Mouse (Mus musculus) MEL (cell line): ENCODE results near the gene Upk2. TPM values are rescaled to one million over a fixed set of nuclear protein-coding genes. Genes with fewer than 3 reads are reported as not detected.
A peak's percentile ranks its signal among the peaks of the same experiment; 100 is the strongest.

Experiments used
- DNase-seq: peaks from one replicate; pipeline ENCODE4 v3.0.0; 2011; ENCODE audit warnings: low read depth, low spot score
- H3K27ac ChIP-seq: 2 replicates; pipeline ENCODE4 v1.5.1; 2012; ENCODE audit warnings: low read depth, mild to moderate bottlenecking, control low read depth, low read length, moderate library complexity; ENCODE audit not compliant: control insufficient read depth
- H3K27me3 ChIP-seq, 2 experiments: fragments of 150-350 bp in 1 of 2; sonication (generic) in 1 of 2; 2 replicates each; pipeline ENCODE4 v1.6.1; 2012; ENCODE audit warnings: low read length in 2 of 2, mild to moderate bottlenecking in 2 of 2, improper control_type of control experiment in 1 of 2, moderate library complexity in 1 of 2; ENCODE audit not compliant: insufficient read depth in 2 of 2, control insufficient read depth in 1 of 2
- H3K36me3 ChIP-seq, 2 experiments: 2 replicates each; pipeline ENCODE4 v1.6.1; 2012 to 2014; ENCODE audit warnings: low read length in 2 of 2, improper control_type of control experiment in 1 of 2, inconsistent platforms in 1 of 2, mild to moderate bottlenecking in 1 of 2; ENCODE audit not compliant: insufficient read depth in 2 of 2, control insufficient read depth in 1 of 2
- H3K4me1 ChIP-seq, 2 experiments: fragments of 150-350 bp in 1 of 2; sonication (generic) in 1 of 2; 2 replicates each; pipeline ENCODE4 v1.6.1; 2012; ENCODE audit warnings: low read length in 2 of 2, improper control_type of control experiment in 1 of 2, mild to moderate bottlenecking in 1 of 2; ENCODE audit not compliant: insufficient read depth in 2 of 2, control insufficient read depth in 1 of 2
- H3K4me3 ChIP-seq, 2 experiments: fragments of 150-350 bp in 1 of 2; sonication (generic) in 1 of 2; 2 replicates each; pipeline ENCODE4 v1.5.1; 2012; ENCODE audit warnings: low read depth in 2 of 2, low read length in 2 of 2, mild to moderate bottlenecking in 2 of 2, moderate library complexity in 2 of 2, control low read depth in 1 of 2, improper control_type of control experiment in 1 of 2; ENCODE audit not compliant: control insufficient read depth in 1 of 2, insufficient read depth in 1 of 2
- H3K79me2 ChIP-seq: 2 replicates; pipeline ENCODE4 v1.6.1; 2012; ENCODE audit warnings: mild to moderate bottlenecking, low read length, moderate library complexity; ENCODE audit not compliant: control insufficient read depth, poor library complexity, insufficient read depth
- H3K9ac ChIP-seq: 2 replicates; pipeline ENCODE4 v1.6.1; 2012; ENCODE audit warnings: low read depth, mild to moderate bottlenecking, control low read depth, low read length, moderate library complexity; ENCODE audit not compliant: control insufficient read depth, poor library complexity, severe bottlenecking
- H3K9me3 ChIP-seq: fragments of 150-350 bp; sonication (generic); replicated peaks from 2 replicates; pipeline ENCODE4 v1.6.1; 2012; ENCODE audit warnings: mild to moderate bottlenecking, low read length, improper control_type of control experiment, moderate library complexity; ENCODE audit not compliant: insufficient read depth
- CHD2 ChIP-seq: IDR thresholded peaks from 2 replicates; pipeline ENCODE4 v1.6.1; 2011; ENCODE audit warnings: low read length, improper control_type of control experiment
- CTCF ChIP-seq, 3 experiments: IDR thresholded peaks in 2 of 3; conservative IDR thresholded peaks in 1 of 3; 2 replicates each; pipeline ENCODE4 v1.5.1; 2011 to 2012; ENCODE audit warnings: low read length in 3 of 3, low read depth in 2 of 3, mild to moderate bottlenecking in 2 of 3, improper control_type of control experiment in 1 of 3, inconsistent platforms in 1 of 3, mixed read lengths in 1 of 3, moderate library complexity in 1 of 3; ENCODE audit not compliant: control insufficient read depth in 1 of 3, insufficient read depth in 1 of 3, poor library complexity in 1 of 3, severe bottlenecking in 1 of 3
- ELF1 ChIP-seq: IDR thresholded peaks from 2 replicates; pipeline ENCODE4 v1.6.1; 2014; ENCODE audit warnings: low read depth, mild to moderate bottlenecking, inconsistent platforms, low read length, improper control_type of control experiment, moderate library complexity
- GABPA ChIP-seq: IDR thresholded peaks from 2 replicates; pipeline ENCODE4 v1.6.1; 2012; ENCODE audit warnings: low read depth, mild to moderate bottlenecking, inconsistent platforms, low read length, improper control_type of control experiment, moderate library complexity
- GATA1 ChIP-seq: IDR thresholded peaks from 2 replicates; pipeline ENCODE4 v1.6.1; 2011; ENCODE audit warnings: low read depth, low read length, improper control_type of control experiment
- HCFC1 ChIP-seq: IDR thresholded peaks from 2 replicates; pipeline ENCODE4 v1.6.1; 2012; ENCODE audit warnings: low read depth, mild to moderate bottlenecking, inconsistent platforms, low read length, improper control_type of control experiment, moderate library complexity
- JUND ChIP-seq: IDR thresholded peaks from 2 replicates; pipeline ENCODE4 v1.6.1; 2011; ENCODE audit warnings: low read depth, mild to moderate bottlenecking, improper control_type of control experiment, low read length
- KAT2A ChIP-seq: conservative IDR thresholded peaks from 2 replicates; pipeline ENCODE4 v1.6.1; 2012; ENCODE audit warnings: low read depth, low read length, improper control_type of control experiment, inconsistent platforms
- MAFK ChIP-seq: IDR thresholded peaks from 2 replicates; pipeline ENCODE4 v1.6.1; 2011; ENCODE audit warnings: low read depth, mild to moderate bottlenecking, low read length, improper control_type of control experiment, borderline replicate concordance
- MAZ ChIP-seq: IDR thresholded peaks from 2 replicates; pipeline ENCODE4 v1.6.1; 2012; ENCODE audit warnings: low read depth, mild to moderate bottlenecking, inconsistent platforms, low read length, improper control_type of control experiment
- MEF2A ChIP-seq: IDR thresholded peaks from 2 replicates; pipeline ENCODE4 v1.6.1; 2014; ENCODE audit warnings: low read depth, mild to moderate bottlenecking, inconsistent platforms, low read length, improper control_type of control experiment; ENCODE audit not compliant: poor library complexity, insufficient replicate concordance, severe bottlenecking; ENCODE audit errors: extremely low read depth
- MXI1 ChIP-seq: IDR thresholded peaks from 2 replicates; pipeline ENCODE4 v1.6.1; 2011; ENCODE audit warnings: mild to moderate bottlenecking, low read depth, low read length, improper control_type of control experiment
- MYC ChIP-seq: IDR thresholded peaks from 2 replicates; pipeline ENCODE4 v1.6.1; 2011; ENCODE audit warnings: low read depth, mild to moderate bottlenecking, low read length, improper control_type of control experiment, moderate library complexity
- NELFE ChIP-seq: IDR thresholded peaks from 2 replicates; pipeline ENCODE4 v1.6.1; 2011; ENCODE audit warnings: low read depth, low read length, improper control_type of control experiment
- NRF1 ChIP-seq: IDR thresholded peaks from 2 replicates; pipeline ENCODE4 v1.6.1; 2014; ENCODE audit warnings: low read depth, mild to moderate bottlenecking, inconsistent platforms, low read length, improper control_type of control experiment, moderate library complexity; ENCODE audit not compliant: poor library complexity, insufficient read depth, severe bottlenecking
- POLR2A ChIP-seq, 2 experiments: IDR thresholded peaks; 2 replicates each; pipeline ENCODE4 v1.6.1; 2011 to 2012; ENCODE audit warnings: low read length in 2 of 2, mild to moderate bottlenecking in 2 of 2, control low read depth in 1 of 2, improper control_type of control experiment in 1 of 2, low read depth in 1 of 2, moderate library complexity in 1 of 2; ENCODE audit not compliant: control insufficient read depth in 1 of 2, insufficient read depth in 1 of 2, poor library complexity in 1 of 2
- POLR2AphosphoS2 ChIP-seq: IDR thresholded peaks from 2 replicates; pipeline ENCODE4 v1.6.1; 2011; ENCODE audit warnings: low read length, improper control_type of control experiment
- RAD21 ChIP-seq: IDR thresholded peaks from 2 replicates; pipeline ENCODE4 v1.6.1; 2011; ENCODE audit warnings: mild to moderate bottlenecking, low read depth, low read length, improper control_type of control experiment
- SIN3A ChIP-seq: IDR thresholded peaks from 2 replicates; pipeline ENCODE4 v1.6.1; 2012; ENCODE audit warnings: low read length, improper control_type of control experiment, inconsistent platforms
- SMC3 ChIP-seq: IDR thresholded peaks from 2 replicates; pipeline ENCODE4 v1.6.1; 2011; ENCODE audit warnings: low read depth, low read length, improper control_type of control experiment
- TBP ChIP-seq: IDR thresholded peaks from 2 replicates; pipeline ENCODE4 v1.8.0; 2011; ENCODE audit warnings: low read depth, low read length, improper control_type of control experiment
- UBTF ChIP-seq: IDR thresholded peaks from 2 replicates; pipeline ENCODE4 v1.6.1; 2012; ENCODE audit warnings: low read depth, mild to moderate bottlenecking, inconsistent platforms, low read length, improper control_type of control experiment, moderate library complexity, borderline replicate concordance; ENCODE audit not compliant: insufficient read depth
- USF1 ChIP-seq: IDR thresholded peaks from 2 replicates; pipeline ENCODE4 v1.6.1; 2014; ENCODE audit warnings: low read depth, mild to moderate bottlenecking, inconsistent platforms, low read length, improper control_type of control experiment, moderate library complexity
- ZC3H11A ChIP-seq: IDR thresholded peaks from 2 replicates; pipeline ENCODE4 v1.6.1; 2012; ENCODE audit warnings: low read depth, mild to moderate bottlenecking, inconsistent platforms, low read length, improper control_type of control experiment
- ZMIZ1 ChIP-seq: IDR thresholded peaks from 2 replicates; pipeline ENCODE4 v1.6.1; 2012; ENCODE audit warnings: low read depth, mild to moderate bottlenecking, inconsistent platforms, low read length, improper control_type of control experiment, moderate library complexity
- ZNF384 ChIP-seq: IDR thresholded peaks from 2 replicates; pipeline ENCODE4 v1.6.1; 2012; ENCODE audit warnings: low read depth, mild to moderate bottlenecking, inconsistent platforms, low read length, improper control_type of control experiment
- polyA plus RNA-seq, 2 experiments: library from polyadenylated mRNA; stranded (reverse) in 1 of 2; unstranded in 1 of 2; fragments of >175 nt in 1 of 2; fragments of >200 nt in 1 of 2; gene quantifications; 2 replicates each; pipeline versions ENCODE4 v1.2.1 to v1.2.4; 2012; ENCODE audit warnings: low replicate concordance in 2 of 2, low read depth in 1 of 2; ENCODE audit not compliant: insufficient read length in 2 of 2, insufficient read depth in 1 of 2, missing spikeins in 1 of 2
- total RNA-seq: library from RNA; depleted of rRNA; stranded (reverse); fragments of 300-350 nt; gene quantifications from 2 replicates; pipeline ENCODE4 v1.2.3, GENCODE M21; 2012; rRNA removed

Gene Upk2
- not detected in 2 replicates for total RNA-seq
- polyA plus RNA-seq, result not detected

DNA sequence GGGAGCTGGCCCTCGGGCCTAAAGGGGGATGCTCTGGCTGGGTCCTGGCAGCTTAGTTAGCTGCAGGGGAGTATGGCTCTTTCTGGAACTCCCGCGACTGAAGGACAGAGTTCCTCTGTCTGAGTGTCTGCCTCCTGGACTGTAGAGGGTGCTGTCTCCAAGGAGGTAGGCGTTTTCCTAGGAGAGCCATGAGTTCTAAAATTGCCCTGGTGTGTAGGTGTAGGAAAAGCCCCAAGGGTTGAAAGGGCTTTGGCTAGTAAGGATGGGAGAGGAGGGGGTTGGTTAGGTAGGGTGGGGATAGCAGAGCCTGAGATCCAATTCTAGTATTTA is at the start of gene Upk2:
Gene Upk2, minus strand, starts transcription at position 86 of the 330 bp plus-strand sequence.
- no peaks in the 10 kb centered on the region for H3K36me3 ChIP-seq
- H3K27ac ChIP-seq, result no peak within 1 kb of the TSS
- H3K9ac ChIP-seq, result no peak within 1 kb of the TSS
- H3K4me3 ChIP-seq, result no peak within 1 kb of the TSS
- peaks cover 0 to 3% of the 10 kb centered on the region in 2 experiments; a peak in 1 of 4 replicates for H3K4me1 ChIP-seq
- H3K9me3 ChIP-seq, result no peaks in the 10 kb centered on the region
- H3K27me3 ChIP-seq, result peaks cover 7 to 9% of the 10 kb centered on the region in 2 experiments
- no peak for DNase-seq
- TF ChIP-seq RAD21 (no peak; the same call in 1 of the 2 replicates), POLR2AphosphoS2 (no peak), CTCF (IDR thresholded peaks at IDR 0.05 in 2 of 3, conservative IDR thresholded peaks at IDR 0.05 in 1 of 3; ENCODE audit: control insufficient read depth in 1 of 3, insufficient read depth in 1 of 3, low read depth in 2 of 3, low read length in 3 of 3, poor library complexity in 1 of 3, severe bottlenecking in 1 of 3) (peak in 1 of 3 experiments; percentile 26; a peak in 2 of 6 replicates)
- H3K79me2 ChIP-seq, result no peaks in the 10 kb centered on the region

DNA sequence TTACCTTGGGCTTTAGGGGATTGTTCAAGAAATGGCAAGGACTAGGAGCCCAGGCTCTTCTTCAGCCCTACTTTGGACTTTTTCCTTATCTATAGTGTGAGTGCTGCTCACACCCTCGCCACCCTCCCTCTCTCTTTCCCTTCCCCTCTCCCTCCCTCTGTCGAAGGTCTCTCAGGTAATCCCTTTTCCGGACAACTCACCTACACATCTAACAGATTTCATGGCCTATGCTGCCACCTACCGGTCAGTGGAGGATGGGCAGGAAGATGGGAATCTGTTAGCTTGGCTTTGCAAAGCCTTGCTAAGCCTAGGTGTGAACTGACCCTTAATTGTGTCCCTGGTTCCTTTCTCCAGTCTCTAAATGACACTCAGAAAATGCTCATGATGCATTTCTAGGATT is 47.2 kb upstream of the Upk2 start:
- no peaks in the 10 kb centered on the region for H3K36me3 ChIP-seq

DNA sequence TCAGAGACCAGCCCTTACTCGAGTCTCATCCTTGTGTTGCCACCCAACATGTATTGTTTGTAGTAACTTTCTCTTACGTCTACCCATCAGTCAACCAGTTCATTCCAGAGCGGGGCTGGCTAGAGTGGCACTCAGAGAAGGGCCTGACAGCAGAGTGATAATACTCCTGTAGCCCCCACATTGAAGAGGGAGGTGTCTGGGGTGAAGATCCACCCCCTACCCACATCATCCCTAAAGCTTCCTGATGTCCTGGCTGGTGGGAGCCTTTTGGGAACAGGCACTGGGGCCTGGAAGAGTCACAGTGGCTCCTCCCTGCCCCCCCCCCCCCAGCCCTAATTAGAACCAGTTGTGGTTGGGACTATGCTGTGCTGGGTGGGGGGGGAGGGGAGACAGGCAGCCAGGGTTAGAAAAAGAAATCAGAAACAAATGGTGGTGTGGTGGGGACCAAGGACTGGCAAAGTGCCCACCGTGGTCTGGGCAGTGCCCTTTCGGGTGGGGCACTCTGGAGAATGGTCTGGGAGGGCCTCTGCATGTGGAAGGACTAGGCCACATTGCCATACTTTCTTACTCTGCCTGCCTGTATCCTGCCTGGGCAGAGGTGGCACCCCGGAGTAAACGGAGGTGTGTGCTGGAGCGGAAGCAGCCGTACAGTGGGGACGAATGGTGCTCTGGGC is 46.6 kb upstream of the Upk2 start:
- DNase-seq, result no peak
- Histone ChIP-seq H3K79me2 (no peaks in the 10 kb centered on the region), H3K4me1 (no peaks in the 10 kb centered on the region)
- TF ChIP-seq ZMIZ1 (no peak), POLR2A (IDR thresholded peaks at IDR 0.05; ENCODE audit: control insufficient read depth in 1 of 2, insufficient read depth in 1 of 2, low read depth in 1 of 2, low read length in 2 of 2, poor library complexity in 1 of 2) (no peak), MEF2A (no peak), POLR2AphosphoS2 (no peak), MAFK (no peak), ELF1 (no peak), NRF1 (no peak), TBP (no peak), KAT2A (no peak), JUND (no peak), CTCF (IDR thresholded peaks at IDR 0.05 in 2 of 3, conservative IDR thresholded peaks at IDR 0.05 in 1 of 3; ENCODE audit: control insufficient read depth in 1 of 3, insufficient read depth in 1 of 3, low read depth in 2 of 3, low read length in 3 of 3, poor library complexity in 1 of 3, severe bottlenecking in 1 of 3) (no peak), HCFC1 (no peak), MYC (no peak)
- TF ChIP-seq, all 39 proteins: peak for 0
- Histone ChIP-seq H3K36me3 (no peaks in the 10 kb centered on the region), H3K27ac (no peak overlapping the region), H3K4me3 (no peak overlapping the region), H3K9ac (no peak overlapping the region), H3K27me3 (no peaks in the 10 kb centered on the region), H3K9me3 (no peaks in the 10 kb centered on the region)

More for the DNA sequence above, 47.2 kb upstream of the Upk2 start:
- no peak for TF ChIP-seq GABPA
- TF ChIP-seq MAZ, result no peak
- peak; percentile 82 for TF ChIP-seq ZC3H11A
- TF ChIP-seq CTCF (IDR thresholded peaks at IDR 0.05 in 2 of 3, conservative IDR thresholded peaks at IDR 0.05 in 1 of 3; ENCODE audit: control insufficient read depth in 1 of 3, insufficient read depth in 1 of 3, low read depth in 2 of 3, low read length in 3 of 3, poor library complexity in 1 of 3, severe bottlenecking in 1 of 3), result peak; percentile 91 to 97 (median 92)
- peak; percentile 96 for TF ChIP-seq RAD21
- TF ChIP-seq SIN3A, result no peak
- no peak for TF ChIP-seq GATA1
- TF ChIP-seq NELFE, result no peak
- TF ChIP-seq MEF2A, result no peak
- TF ChIP-seq CHD2, result no peak
- peak; percentile 85 for TF ChIP-seq SMC3
- TF ChIP-seq HCFC1, result no peak
- TF ChIP-seq MXI1, result no peak
- no peak for TF ChIP-seq ZNF384
- no peak for TF ChIP-seq POLR2AphosphoS2
- TF ChIP-seq USF1, result no peak
- no peak for TF ChIP-seq UBTF
- peak; percentile 71 for DNase-seq
- Histone ChIP-seq H3K27me3 (no peaks in the 10 kb centered on the region), H3K4me1 (no peaks in the 10 kb centered on the region), H3K27ac (no peak overlapping the region), H3K9ac (no peak overlapping the region), H3K4me3 (no peak overlapping the region), H3K79me2 (no peaks in the 10 kb centered on the region), H3K9me3 (no peaks in the 10 kb centered on the region)
